Mouse (Mus musculus) lung, adult 2 months (tissue): ENCODE results near the gene Lonp2.

ENCODE experiments used
- CTCF ChIP-seq: fragments of 200-500 bp; IDR thresholded peaks from 2 replicates; pipeline ENCODE4 v1.5.1; 2011; ENCODE audit warnings: mild to moderate bottlenecking, low read length, control low read depth; ENCODE audit not compliant: insufficient read depth
- POLR2A ChIP-seq: fragments of 200-500 bp; IDR thresholded peaks from 2 replicates; pipeline ENCODE4 v1.6.1; 2011; ENCODE audit warnings: low read depth, mild to moderate bottlenecking, control low read depth, low read length, borderline replicate concordance; ENCODE audit errors: extremely low read depth

DNA sequence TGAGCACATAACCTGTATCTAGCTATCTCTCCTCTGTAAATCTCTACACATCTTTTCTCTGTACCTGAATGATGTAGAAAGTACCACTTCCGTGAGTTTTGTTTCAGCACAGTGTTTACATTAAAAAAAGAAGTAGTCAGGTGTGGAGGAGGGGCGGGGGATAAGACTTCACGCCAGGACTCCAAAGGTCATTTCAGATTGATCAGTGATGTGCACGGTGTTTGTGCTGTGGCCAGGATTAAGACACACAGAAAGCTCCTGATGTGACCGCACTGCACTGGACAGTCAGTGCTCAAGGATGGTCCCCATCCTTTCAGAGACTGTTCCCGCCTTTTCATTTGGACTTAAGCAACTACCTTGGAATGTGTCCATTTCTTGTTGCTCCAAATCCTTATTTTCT, 136.9 kb downstream of the Lonp2 start:
- TF ChIP-seq CTCF, result no peak
- no peak for TF ChIP-seq POLR2A
